Mouse (Mus musculus) embryonic facial prominence, embryonic 12.5 days (tissue): ENCODE data around the gene Rps6kb1. TPM values are rescaled to one million over a fixed set of nuclear protein-coding genes. Genes with fewer than 3 reads are reported as not detected.
"Not testable (repeated sequence)": the region's sequence is repeated elsewhere in the genome, so short reads cannot be mapped to it uniquely, and the experiment has no call there.

Experiments
- ATAC-seq: fragments of 200-750 bp; cut with Nextera tagmentation; 2 replicates; pipeline ENCODE4 v1.8.0; 2017; ENCODE audit not compliant: insufficient number of reproducible peaks, insufficient read depth, low FRiP score, low TSS enrichment
- H3K27ac ChIP-seq: fragments of 300-500 bp; sonication (generic); 2 replicates; pipeline ENCODE4 v1.5.1; 2016; ENCODE audit warnings: mild to moderate bottlenecking
- H3K27me3 ChIP-seq: fragments of 300-500 bp; sonication (generic); 2 replicates; pipeline ENCODE4 v1.6.1; 2016; ENCODE audit warnings: mild to moderate bottlenecking, moderate library complexity
- H3K36me3 ChIP-seq: fragments of 300-500 bp; sonication (generic); 2 replicates; pipeline ENCODE4 v1.6.1; 2016; ENCODE audit warnings: mild to moderate bottlenecking
- H3K4me1 ChIP-seq: fragments of 300-500 bp; sonication (generic); 2 replicates; pipeline ENCODE4 v1.6.1; 2016
- H3K4me2 ChIP-seq: fragments of 300-500 bp; sonication (generic); replicated peaks from 2 replicates; pipeline ENCODE4 v1.6.1; 2016; ENCODE audit warnings: mild to moderate bottlenecking, moderate library complexity
- H3K4me3 ChIP-seq: fragments of 300-500 bp; sonication (generic); 2 replicates; pipeline ENCODE4 v1.5.1; 2016; ENCODE audit warnings: mild to moderate bottlenecking
- H3K9ac ChIP-seq: fragments of 300-500 bp; sonication (generic); 2 replicates; pipeline ENCODE4 v1.6.1; 2016; ENCODE audit warnings: mild to moderate bottlenecking, moderate library complexity
- H3K9me3 ChIP-seq: fragments of 300-500 bp; sonication (generic); 2 replicates; pipeline ENCODE4 v1.6.1; 2016; ENCODE audit warnings: mild to moderate bottlenecking, moderate library complexity
- WGBS: fragments of 180-500 bp; shearing (Covaris S2); methylation state at CpG from one replicate; pipeline ENCODE4 v1.1.7; 2016; 5-methylcytosine and 5-hydroxymethylcytosine counted together
- polyA plus RNA-seq: library from polyadenylated mRNA; unstranded; fragments of >200 nt; fragmentation: Nextera tagmentation; extraction: Ambion mirVana; gene quantifications from 2 replicates; pipeline ENCODE4 v1.2.1, GENCODE M21; 2016

Gene Rps6kb1
- polyA plus RNA-seq, 1 experiment from 2014 or later, result 74.9 TPM

- H3K9ac ChIP-seq, result no peak overlapping the region
- no peaks in the 10 kb centered on the region for H3K4me1 ChIP-seq
- H3K27me3 ChIP-seq, result no peaks in the 10 kb centered on the region
- WGBS, result 93% methylated on average over 5 of the region's 5 CpGs
- H3K4me3 ChIP-seq, result no peak overlapping the region
- no peaks in the 10 kb centered on the region for H3K9me3 ChIP-seq
- ATAC-seq, result no peak
- peaks cover 24% of the 10 kb centered on the region; the same call in 1 of the 2 replicates for H3K36me3 ChIP-seq
- no peak overlapping the region for H3K27ac ChIP-seq
- no peak overlapping the region for H3K4me2 ChIP-seq
These were observed 10.2 kb downstream of the Rps6kb1 start for GRCm38 (mm10) chr11:86534201-86534910.

GRCm38 (mm10) chr11:86533302-86533701, 11.3 kb downstream of the Rps6kb1 start:
- not testable (repeated sequence) for H3K4me2 ChIP-seq, H3K9me3 ChIP-seq, ATAC-seq, H3K27me3 ChIP-seq, H3K4me3 ChIP-seq, H3K27ac ChIP-seq, H3K4me1 ChIP-seq, H3K9ac ChIP-seq
- WGBS, result 93% methylated on average over 6 of the region's 6 CpGs
- H3K36me3 ChIP-seq, result peaks cover 28% of the 10 kb centered on the region; the same call in 1 of the 2 replicates

GRCm38 (mm10) chr11:86532834-86533233, 11.8 kb downstream of the Rps6kb1 start:
- Histone ChIP-seq H3K27ac (no peak overlapping the region), H3K36me3 (peaks cover 26% of the 10 kb centered on the region; the same call in 1 of the 2 replicates), H3K4me2 (no peak overlapping the region), H3K9ac (no peak overlapping the region), H3K27me3 (no peaks in the 10 kb centered on the region), H3K9me3 (no peaks in the 10 kb centered on the region), H3K4me1 (no peaks in the 10 kb centered on the region), H3K4me3 (no peak overlapping the region)
- 88% methylated on average over 1 of the region's 1 CpGs for WGBS
- no peak for ATAC-seq

GRCm38 (mm10) chr11:86527528-86527927, 17.1 kb downstream of the Rps6kb1 start:
- Histone ChIP-seq H3K9ac (no peak overlapping the region), H3K4me3 (no peak overlapping the region), H3K27me3 (no peaks in the 10 kb centered on the region), H3K36me3 (peaks cover 46% of the 10 kb centered on the region), H3K4me1 (no peaks in the 10 kb centered on the region), H3K9me3 (no peaks in the 10 kb centered on the region), H3K4me2 (no peak overlapping the region), H3K27ac (no peak overlapping the region)
- 89% methylated on average over 4 of the region's 4 CpGs for WGBS
- no peak for ATAC-seq

- 94% methylated on average over 7 of the region's 7 CpGs for WGBS
- H3K4me3 ChIP-seq, result no peak overlapping the region
- H3K4me1 ChIP-seq, result no peaks in the 10 kb centered on the region
- H3K27ac ChIP-seq, result no peak overlapping the region
- H3K4me2 ChIP-seq, result no peak overlapping the region
- H3K36me3 ChIP-seq, result peaks cover 72% of the 10 kb centered on the region
- H3K27me3 ChIP-seq, result no peaks in the 10 kb centered on the region
- H3K9ac ChIP-seq, result no peak overlapping the region
- no peak for ATAC-seq
- no peaks in the 10 kb centered on the region for H3K9me3 ChIP-seq
These were observed 24.9 kb downstream of the Rps6kb1 start for GRCm38 (mm10) chr11:86519751-86520150.

GRCm38 (mm10) chr11:86517229-86517628, 27.4 kb downstream of the Rps6kb1 start:
- Histone ChIP-seq H3K36me3 (peaks cover 63% of the 10 kb centered on the region), H3K9ac (no peak overlapping the region)
- ATAC-seq, result no peak

GRCm38 (mm10) chr11:86516620-86517019, 28.0 kb downstream of the Rps6kb1 start:
- no peaks in the 10 kb centered on the region for H3K27me3 ChIP-seq
- peaks cover 58% of the 10 kb centered on the region for H3K36me3 ChIP-seq
- no peak overlapping the region for H3K4me3 ChIP-seq
- H3K9ac ChIP-seq, result no peak overlapping the region
- no peak for ATAC-seq
- no peaks in the 10 kb centered on the region for H3K9me3 ChIP-seq
- 89% methylated on average over 3 of the region's 3 CpGs for WGBS
- H3K27ac ChIP-seq, result no peak overlapping the region
- H3K4me2 ChIP-seq, result no peak overlapping the region
- H3K4me1 ChIP-seq, result no peaks in the 10 kb centered on the region

More at GRCm38 (mm10) chr11:86517229-86517628, 27.4 kb downstream of the Rps6kb1 start:
- 81% methylated on average over 3 of the region's 3 CpGs for WGBS
- no peak overlapping the region for H3K4me2 ChIP-seq
- no peak overlapping the region for H3K4me3 ChIP-seq
- H3K27me3 ChIP-seq, result no peaks in the 10 kb centered on the region
- no peaks in the 10 kb centered on the region for H3K9me3 ChIP-seq
- no peaks in the 10 kb centered on the region for H3K4me1 ChIP-seq
- no peak overlapping the region for H3K27ac ChIP-seq

- Histone ChIP-seq H3K9ac (no peak overlapping the region), H3K4me1 (no peaks in the 10 kb centered on the region), H3K9me3 (no peaks in the 10 kb centered on the region), H3K4me2 (no peak overlapping the region), H3K27me3 (no peaks in the 10 kb centered on the region), H3K27ac (no peak overlapping the region), H3K36me3 (peaks cover 69% of the 10 kb centered on the region), H3K4me3 (no peak overlapping the region)
- no peak for ATAC-seq
- 88% methylated on average over 2 of the region's 2 CpGs for WGBS
These were observed 36.6 kb downstream of the Rps6kb1 start for GRCm38 (mm10) chr11:86507991-86508390.

- no peaks in the 10 kb centered on the region for H3K9me3 ChIP-seq
These were observed 37.3 kb downstream of the Rps6kb1 start for GRCm38 (mm10) chr11:86507334-86507733.

GRCm38 (mm10) chr11:86503121-86503520, 41.5 kb downstream of the Rps6kb1 start:
- Histone ChIP-seq H3K27me3 (no peaks in the 10 kb centered on the region), H3K36me3 (peaks cover 42% of the 10 kb centered on the region)
- ATAC-seq, result no peak

More at GRCm38 (mm10) chr11:86507334-86507733, 37.3 kb downstream of the Rps6kb1 start:
- no peak overlapping the region for H3K4me2 ChIP-seq
- ATAC-seq, result no peak
- 95% methylated on average over 2 of the region's 2 CpGs for WGBS
- H3K27me3 ChIP-seq, result no peaks in the 10 kb centered on the region
- no peak overlapping the region for H3K27ac ChIP-seq
- H3K4me1 ChIP-seq, result no peaks in the 10 kb centered on the region
- peaks cover 70% of the 10 kb centered on the region for H3K36me3 ChIP-seq
- no peak overlapping the region for H3K4me3 ChIP-seq
- no peak overlapping the region for H3K9ac ChIP-seq

GRCm38 (mm10) chr11:86500795-86501194, 43.8 kb downstream of the Rps6kb1 start:
- Histone ChIP-seq H3K27me3 (no peaks in the 10 kb centered on the region), H3K36me3 (peaks cover 35% of the 10 kb centered on the region), H3K4me2 (no peak overlapping the region), H3K9ac (no peak overlapping the region), H3K9me3 (no peaks in the 10 kb centered on the region), H3K4me1 (no peaks in the 10 kb centered on the region), H3K27ac (no peak overlapping the region), H3K4me3 (no peak overlapping the region)
- ATAC-seq, result no peak
- WGBS, result 86% methylated on average over 1 of the region's 1 CpGs

More at GRCm38 (mm10) chr11:86503121-86503520, 41.5 kb downstream of the Rps6kb1 start:
- H3K9ac ChIP-seq, result no peak overlapping the region
- H3K4me1 ChIP-seq, result no peaks in the 10 kb centered on the region
- no peak overlapping the region for H3K4me3 ChIP-seq
- H3K9me3 ChIP-seq, result no peaks in the 10 kb centered on the region
- no peak overlapping the region for H3K4me2 ChIP-seq
- WGBS, result 92% methylated on average over 2 of the region's 2 CpGs
- no peak overlapping the region for H3K27ac ChIP-seq

- WGBS, result 68% methylated on average over 3 of the region's 3 CpGs
These were observed 46.7 kb downstream of the Rps6kb1 start for GRCm38 (mm10) chr11:86497908-86498307.

More at GRCm38 (mm10) chr11:86497908-86498307, 46.7 kb downstream of the Rps6kb1 start:
- Histone ChIP-seq H3K27me3 (no peaks in the 10 kb centered on the region), H3K27ac (no peak overlapping the region), H3K9ac (no peak overlapping the region), H3K4me1 (0 out of 2 replicates have a peak, but pooled peaks cover 3% of the 10 kb centered on the region), H3K4me2 (no peak overlapping the region), H3K9me3 (no peaks in the 10 kb centered on the region), H3K4me3 (no peak overlapping the region), H3K36me3 (peaks cover 26% of the 10 kb centered on the region)
- no peak for ATAC-seq
